Mouse (Mus musculus): ENCODE measurements around the gene Slc27a4.
"Not testable (repeated sequence)": the region's sequence is repeated elsewhere in the genome, so short reads cannot be mapped to it uniquely, and the experiment has no call there.

The Slc27a4 gene

DNA sequence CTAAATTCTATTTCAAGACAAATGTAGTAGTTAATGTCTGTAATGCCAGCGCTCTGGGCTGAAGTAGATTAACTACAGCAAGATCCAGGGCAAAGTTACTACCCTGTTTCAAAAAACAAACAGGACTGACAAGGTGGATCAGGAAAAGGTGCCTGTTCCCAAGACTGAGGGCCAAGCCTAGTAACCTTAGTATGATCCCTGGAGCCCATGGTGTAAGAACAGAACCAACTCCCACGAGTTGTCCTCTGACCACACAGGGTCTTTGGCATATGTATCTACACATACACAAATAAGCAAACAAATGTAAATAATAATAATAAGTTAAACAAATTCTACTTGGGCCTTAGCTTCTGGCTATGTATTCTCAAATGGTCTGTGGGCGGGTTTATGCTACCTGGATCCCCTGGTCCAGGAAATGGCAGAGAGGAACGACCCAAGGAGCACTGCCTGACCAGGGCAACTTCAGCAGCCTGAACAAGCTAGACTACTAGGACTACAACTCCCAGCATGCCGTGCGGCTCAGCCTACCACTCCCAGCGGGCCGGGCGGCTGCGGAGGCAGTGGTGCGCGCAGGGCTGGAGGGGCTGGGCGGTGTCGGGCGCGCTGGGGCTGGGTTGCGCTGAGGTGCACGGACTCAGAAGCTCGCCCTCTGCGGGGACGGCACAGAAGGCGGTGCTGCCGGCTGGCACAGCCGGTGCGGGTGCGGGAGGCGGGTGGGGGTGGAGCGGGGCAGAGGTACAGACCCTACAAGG is at the start of gene Slc27a4:
TSS of gene Slc27a4 (plus strand) at position 560 of the 752 bp plus-strand sequence.
- in situ Hi-C loops (cut with MboI, MseI), result no loop called here

DNA sequence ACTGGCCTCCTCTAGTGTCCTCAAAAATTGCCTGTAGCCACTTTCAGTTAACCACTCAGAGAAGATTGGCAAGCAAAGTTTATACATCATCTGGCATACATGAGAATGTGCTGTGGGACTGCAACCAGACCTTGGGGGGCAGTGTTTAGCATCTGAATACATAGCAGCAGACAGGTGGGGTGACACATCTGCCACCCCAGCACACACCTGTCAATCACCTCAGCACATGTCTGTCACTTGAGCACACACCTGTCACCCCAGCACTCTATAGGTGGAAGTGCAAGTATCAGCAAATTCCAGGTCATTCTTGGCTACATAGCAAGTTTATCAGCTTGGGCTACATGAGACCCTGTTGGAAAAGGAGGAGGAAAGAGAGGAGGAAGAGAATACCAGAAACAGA is 46.7 kb upstream of the Slc27a4 start:
- in situ Hi-C loops (cut with MboI, MseI), result no loop called here

DNA sequence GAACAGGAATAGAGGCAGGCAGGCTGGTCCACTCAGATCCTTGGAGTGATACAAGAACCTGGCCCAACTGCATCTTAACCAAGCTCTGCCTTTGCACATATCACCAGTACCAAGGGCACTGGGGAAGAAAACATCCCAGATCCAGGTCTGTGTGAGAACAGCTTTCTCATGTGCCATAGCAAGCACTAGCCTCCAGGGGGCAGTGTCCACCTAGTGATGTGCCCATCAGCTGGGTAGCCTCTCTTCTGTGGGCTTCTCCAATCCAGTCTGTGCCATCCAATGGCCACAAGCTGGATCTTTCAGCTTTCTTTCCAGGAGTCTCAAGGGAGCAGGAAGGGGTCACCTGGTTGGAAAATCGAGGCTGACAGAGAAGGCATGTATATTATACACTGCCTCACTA is 37.6 kb upstream of the Slc27a4 start:
- in situ Hi-C loops (cut with MboI, MseI), result no loop called here

DNA sequence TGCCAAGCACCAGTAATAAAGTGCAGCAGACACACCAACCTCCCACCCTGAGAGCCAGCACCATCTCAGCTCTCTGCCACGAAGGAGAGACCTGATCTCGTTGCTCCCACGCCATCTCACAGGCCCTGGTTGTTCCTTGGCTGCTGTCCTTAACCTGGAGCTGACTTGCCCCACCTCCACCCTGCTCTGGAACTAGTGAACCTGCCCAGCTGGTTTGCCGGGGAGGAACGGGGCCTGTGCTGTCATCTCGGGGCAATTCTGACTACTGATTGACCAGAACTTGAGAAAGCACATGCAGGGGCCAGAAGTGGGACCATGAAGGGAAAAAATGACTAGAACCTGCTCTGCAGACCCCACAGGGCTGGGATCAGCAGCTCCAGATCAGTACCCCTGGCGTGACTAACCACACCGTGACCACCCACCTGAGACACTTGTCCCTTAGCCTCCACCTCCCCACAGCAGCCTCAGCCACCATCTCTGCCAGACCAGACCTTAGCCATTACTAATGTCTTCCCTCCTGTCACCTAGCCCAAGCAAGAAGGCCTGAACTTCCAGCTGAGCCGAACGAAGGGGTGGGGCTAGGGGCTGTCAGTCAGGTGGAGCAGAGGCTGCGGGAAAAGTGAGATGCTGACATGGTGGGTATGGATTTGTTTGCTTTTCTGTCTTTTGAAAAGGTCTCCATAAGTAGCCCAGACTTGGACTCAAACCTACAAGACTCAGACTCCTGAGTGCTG is 34.3 kb upstream of the Slc27a4 start:
- in situ Hi-C loops (cut with MboI, MseI), result no loop called here

DNA sequence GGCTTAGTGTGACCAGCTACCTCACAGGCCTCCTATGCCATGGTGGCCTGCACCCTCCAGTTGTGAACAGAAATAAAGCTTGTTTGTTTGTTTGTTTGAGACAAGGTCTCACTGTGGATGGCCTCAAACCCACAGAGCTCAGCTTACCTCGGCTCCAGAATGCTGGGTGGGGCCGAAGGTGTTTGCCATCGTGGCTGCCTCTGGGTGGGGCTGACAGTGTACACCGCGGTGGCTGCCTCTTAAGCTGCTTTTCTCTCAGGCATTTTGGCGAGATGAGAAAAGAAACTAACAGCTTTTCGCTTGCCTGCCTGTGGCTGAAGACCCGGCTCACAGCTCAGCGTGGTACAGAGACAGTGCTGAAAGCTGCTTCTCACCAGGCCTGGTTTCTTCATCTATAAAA is 33.5 kb upstream of the Slc27a4 start:
- in situ Hi-C loops (cut with MboI, MseI), result no loop called here

DNA sequence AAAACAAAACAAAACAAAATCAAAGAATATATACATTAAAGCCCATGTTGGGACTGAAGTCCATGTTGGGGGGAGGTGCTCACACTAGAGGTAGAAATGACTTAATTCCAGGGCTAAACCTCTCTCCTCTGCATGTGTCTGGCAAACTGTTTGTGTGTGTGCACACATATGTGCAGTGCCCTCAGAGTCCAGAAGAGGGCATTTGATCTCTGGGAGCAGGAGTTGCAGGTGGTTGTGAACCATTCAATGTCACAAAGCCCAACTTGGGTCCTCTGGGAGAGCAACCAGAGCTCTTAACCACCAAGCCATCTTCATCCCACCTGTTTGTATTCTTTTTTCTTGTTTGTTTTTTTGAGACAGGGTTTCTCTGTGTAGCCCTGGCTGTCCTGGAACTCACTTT is 32.3 kb upstream of the Slc27a4 start:
- in situ Hi-C loops (cut with MboI, MseI), result no loop called here

DNA sequence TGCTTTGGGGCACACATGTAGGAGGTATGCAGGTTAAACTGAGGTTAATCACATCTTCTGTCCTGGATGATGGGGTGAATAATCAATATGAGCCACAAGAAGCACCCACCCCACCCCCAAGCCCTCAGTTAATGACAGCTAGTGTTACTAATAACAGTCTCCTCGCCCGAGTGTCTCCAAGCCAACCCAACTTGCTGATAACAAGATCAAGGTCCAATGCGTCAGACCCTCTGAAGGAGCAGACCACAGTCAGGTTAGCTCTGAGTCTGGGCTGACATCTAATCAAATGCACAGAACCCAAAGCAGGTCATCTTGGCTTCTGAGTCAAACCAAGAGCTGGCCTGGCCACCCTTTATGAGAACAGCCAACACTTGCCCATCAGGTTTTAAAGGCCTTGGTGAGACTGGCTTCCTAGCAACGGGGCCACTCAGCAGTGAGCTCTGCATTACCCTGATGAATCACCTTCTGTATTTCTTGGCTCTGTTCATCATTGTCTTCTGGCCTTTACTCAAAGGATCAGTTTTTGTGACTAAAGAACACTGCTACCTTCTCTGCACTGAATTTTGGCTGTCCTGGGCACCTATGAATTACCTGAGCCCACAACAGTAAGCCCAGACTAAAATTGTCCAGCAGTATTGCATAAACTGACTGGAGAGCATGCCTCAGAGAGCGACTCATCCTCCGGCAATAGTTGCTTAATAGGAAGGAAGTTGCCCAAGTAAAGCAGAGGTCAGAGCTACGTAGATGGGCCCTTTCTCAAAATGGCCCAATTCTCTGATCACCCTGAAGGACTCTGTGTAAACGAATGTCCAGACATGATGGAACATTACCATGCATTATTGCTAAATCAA is 30.6 kb upstream of the Slc27a4 start:
- in situ Hi-C loops (cut with MboI, MseI), result no loop called here

DNA sequence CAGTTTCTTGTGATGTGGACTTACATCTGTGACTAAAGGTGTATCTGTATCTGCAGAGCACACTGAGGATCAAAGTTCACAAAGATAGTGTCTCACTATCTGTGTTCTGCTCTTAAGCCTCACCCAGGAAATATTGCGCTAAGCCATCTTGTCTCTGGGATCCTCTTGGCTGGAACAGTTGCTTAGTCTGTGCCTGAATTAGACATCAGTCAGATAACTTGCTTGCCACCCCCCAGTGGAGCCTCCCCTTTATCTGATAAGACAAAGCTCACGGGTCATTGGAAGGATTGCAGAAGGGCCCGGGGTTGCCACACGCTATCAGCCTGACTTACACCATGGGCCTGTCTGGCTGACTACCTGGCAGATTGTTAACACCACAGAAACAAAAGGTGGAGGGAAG is 29.1 kb upstream of the Slc27a4 start:
- in situ Hi-C loops (cut with MboI, MseI), result no loop called here

DNA sequence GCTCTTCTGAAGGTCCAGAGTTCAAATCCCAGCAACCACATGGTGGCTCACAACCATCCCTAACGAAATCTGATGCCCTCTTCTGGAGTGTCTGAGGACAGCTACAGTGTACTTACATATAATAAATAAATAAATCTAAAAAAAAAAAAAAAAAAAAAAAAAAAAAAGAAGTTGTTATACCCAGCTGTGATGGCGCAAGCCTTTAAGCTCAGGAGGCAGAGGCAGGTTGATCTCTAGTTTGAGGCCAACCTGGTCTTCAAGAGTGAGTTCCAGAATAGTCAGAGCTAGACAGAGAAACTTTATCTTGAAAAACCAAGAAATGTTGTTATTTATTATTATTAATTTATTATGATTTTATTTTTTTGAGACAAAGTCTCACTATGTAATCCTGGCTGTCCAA is 21.2 kb upstream of the Slc27a4 start:
- in situ Hi-C loops (cut with MboI, MseI), result not testable (repeated sequence)

DNA sequence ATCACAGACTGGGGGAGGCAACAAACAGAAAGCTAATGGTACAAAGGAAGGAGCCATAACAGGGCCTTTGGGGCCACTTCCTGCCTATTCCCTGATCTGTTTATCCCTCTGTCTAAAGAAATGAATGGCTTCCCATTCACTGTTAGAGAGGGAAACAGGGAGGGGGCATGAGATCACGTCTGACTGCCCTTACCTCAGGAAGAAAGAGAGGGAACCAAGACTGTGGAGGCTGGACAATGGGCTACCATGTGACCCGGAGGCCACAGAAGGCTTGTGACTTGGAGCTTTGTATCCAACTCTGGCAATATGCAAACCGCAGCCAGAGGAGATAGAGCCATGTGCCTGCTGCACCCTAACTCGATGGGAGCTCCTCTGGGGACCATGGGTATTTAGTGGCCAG is 18.1 kb upstream of the Slc27a4 start:
- in situ Hi-C loops (cut with MboI, MseI), result no loop called here

DNA sequence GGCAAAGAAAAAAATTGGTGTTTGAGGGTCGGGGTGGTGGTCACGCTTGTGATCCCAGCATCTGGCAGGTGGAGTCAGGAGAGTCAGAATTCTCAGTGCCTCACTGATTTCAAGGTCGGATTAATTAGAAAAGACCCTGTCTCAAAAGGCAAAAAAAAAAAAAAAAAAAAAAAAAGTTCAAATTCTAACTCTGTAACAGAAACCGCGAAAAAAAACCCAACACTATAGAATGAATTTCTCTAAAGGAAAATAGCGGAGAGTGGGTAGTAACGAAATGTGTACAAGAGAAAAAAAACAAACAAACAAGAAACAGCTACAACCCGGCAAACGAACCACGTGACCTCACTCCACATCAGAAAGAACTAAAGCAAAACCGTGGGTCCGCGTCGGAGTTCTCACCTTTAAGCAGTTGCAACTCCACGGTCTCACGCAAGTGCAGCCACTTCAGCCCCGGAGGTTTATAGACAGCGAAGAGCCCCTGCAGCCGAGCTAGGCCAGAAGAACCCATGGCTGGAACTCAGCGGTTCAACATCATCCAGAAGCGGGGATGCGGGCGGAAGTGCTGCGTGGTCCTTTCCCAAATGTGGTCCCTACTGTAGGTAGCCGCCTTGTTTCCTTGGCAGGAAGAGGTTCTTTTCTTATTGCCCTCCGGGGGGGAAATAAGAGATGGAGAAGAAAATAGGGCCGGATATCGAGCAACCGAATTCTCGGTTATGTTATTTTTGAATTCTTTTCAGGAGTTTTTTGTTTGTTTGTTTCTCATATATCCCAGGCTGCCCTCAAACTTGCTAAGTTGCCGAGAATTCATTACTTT is 15.1 kb upstream of the Slc27a4 start, which contains the start of gene Coq4:
TSS of gene Coq4 (plus strand) at position 390 of the 814 bp plus-strand sequence.
- in situ Hi-C loops (cut with MboI, MseI), result no loop called here

DNA sequence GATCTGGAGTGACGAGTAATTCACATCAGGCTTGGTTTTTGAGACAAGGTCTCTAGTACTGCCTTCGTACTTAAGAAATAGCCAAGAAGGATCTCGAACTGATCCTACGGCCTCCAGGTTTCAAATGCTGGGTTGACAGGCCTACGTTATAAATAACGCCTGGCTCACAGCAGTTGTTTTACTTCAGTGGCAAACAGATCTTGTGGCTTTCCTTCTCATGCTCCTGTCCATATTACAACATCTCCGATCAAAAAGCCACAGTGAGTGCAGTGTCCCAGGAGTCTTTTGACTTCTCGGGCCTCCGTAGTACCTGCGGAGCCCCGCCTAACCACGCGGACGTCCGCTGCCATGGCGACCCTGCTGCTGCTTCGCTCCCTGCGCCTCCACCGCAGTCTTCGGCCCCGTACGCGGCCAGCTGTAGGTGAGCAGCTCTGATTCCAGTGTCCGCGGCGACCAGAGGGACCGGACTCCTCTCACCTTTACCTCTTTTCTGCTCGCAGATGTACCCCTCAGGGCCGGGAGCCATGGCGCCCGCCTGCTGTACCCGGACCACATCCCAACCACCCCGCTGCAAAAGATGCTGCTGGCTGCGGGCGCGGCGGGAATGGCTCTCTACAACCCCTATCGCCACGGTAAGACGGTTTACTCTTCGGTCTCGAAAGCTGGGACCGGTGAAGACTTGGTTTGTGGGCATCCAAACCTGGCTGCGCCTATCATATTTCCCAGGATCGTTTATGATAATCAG is 14.3 kb upstream of the Slc27a4 start, which contains the start of gene Trub2:
TSS of gene Trub2 (minus strand) at position 566 of the 745 bp plus-strand sequence.
- in situ Hi-C loops (cut with MboI, MseI), result no loop called here

DNA sequence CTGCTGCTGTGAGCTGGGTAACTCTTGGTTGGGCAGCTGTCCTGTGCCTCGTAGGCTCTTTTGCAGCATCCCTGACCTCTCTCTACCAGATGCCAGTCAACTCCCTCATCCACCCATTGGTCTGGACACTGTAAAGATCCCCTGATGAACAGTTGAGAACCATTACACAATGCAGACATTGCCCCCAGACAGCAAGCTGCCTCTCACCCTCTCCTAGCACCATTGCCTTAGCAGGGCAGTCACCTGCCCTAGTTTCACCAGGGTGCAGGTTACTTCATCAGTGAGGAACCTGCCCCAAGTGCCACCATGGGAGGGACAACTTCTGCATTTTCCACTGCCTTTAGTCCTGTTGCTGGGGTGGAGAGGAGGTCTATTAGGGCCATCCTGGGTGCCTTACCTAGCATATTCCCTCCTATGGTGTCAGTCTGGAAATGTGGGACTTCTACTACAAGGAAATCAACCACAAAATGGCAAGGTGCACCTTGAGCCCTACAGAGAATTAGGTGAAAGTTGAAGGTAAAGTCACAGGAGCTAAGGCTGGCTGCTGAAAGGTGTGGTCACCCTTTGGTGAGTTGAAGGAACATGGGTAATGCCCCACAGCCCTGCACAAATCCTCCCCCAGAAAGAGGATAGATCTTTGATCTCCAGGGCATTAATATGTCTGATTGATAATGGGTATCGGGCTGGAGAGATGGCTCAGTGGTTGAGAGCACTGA is 9.5 kb upstream of the Slc27a4 start:
- in situ Hi-C loops (cut with MboI, MseI), result loop anchor here (10.0 kb wide), 1 partner anchor 1468 kb away; no protein-coding TSS in a partner anchor

DNA sequence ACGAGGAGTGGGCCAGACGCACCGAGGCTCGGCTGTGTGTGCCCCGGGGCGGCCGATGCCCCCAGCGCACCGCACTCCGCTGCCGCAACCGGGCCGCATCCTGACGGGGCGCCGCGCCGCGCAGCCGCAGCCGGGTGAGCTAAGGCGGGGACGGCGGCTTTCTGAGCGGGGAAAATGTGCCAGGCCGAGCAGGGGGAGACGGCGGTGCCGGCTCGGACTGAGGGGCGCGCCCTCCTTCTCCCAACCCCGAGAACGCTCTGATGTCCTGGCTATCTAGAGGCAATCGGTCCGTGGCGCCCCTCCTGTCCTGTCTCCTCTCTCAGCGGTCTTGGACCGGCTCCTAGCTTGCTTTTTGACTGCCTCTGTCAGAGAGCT is 380 bp downstream of the Slc27a4 start:
- in situ Hi-C loops (cut with MboI, MseI), result no loop called here

DNA sequence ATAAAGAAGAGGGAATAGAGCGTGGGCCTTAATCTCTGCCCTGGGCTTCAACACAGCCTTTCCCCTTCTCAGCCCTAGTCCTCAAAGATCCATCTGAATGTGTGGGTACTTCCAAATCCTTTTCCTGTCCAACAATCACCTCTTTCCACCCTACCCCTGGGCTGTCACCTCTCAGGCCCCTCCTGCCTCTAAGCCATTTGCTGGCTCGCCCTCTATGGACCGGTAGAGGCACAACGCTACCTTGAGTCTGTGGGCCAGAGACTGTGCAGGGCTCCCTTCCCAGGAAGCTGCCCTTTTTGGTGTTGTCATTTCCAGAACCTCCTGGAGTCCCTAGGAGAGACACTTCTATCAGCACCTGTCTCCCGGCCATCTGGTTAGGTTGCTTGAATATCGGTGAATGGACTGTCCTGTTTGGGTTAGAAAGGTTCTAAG is 982 bp downstream of the Slc27a4 start:
- in situ Hi-C loops (cut with MboI, MseI), result no loop called here

DNA sequence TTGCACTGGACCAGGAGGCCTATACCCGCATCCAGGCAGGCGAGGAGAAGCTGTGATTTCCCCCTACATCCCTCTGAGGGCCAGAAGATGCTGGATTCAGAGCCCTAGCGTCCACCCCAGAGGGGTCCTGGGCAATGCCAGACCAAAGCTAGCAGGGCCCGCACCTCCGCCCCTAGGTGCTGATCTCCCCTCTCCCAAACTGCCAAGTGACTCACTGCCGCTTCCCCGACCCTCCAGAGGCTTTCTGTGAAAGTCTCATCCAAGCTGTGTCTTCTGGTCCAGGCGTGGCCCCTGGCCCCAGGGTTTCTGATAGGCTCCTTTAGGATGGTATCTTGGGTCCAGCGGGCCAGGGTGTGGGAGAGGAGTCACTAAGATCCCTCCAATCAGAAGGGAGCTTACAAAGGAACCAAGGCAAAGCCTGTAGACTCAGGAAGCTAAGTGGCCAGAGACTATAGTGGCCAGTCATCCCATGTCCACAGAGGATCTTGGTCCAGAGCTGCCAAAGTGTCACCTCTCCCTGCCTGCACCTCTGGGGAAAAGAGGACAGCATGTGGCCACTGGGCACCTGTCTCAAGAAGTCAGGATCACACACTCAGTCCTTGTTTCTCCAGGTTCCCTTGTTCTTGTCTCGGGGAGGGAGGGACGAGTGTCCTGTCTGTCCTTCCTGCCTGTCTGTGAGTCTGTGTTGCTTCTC is 13.4 kb downstream of the Slc27a4 start:
- in situ Hi-C loops (cut with MboI, MseI), result loop anchor here (5.0 kb wide), 1 partner anchor 46 kb away; no protein-coding TSS in a partner anchor

DNA sequence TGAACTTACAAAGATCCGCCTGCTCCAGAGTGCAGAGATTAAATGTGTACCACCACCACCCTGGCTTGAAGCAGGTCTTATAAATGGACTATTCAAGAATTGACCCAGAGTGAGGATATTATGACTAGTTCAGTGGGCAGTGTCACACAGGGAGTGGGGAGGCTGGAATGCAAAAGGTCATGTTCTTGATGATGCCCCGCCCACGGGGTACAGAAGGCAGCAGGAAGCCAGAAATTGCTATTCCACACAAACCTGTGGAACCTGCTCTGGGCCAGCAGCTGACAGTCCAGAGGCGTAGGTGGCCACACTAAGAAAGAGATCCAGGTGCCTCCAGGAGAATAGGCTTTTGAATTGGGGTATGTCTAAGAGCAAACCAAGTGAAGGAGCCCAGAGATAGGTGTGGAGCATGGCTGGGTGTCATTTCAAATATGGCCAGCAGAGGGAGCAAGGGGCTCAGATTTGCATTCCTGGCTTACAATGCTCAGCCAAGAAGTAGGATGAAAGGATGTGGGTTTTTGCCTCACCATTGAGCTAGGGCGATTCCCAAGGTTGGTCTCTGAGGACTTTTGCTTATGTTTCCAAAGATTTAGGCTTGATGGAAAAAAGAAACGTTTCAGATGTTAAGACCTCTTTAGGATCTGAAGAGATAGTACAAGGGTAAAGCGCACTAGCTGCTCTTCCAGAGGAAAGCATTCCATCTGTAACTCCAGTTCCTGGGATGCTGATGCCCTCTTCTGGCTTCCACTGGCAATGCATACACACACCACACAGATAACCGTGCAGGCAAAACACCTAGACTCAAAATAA is 15.2 kb downstream of the Slc27a4 start:
- in situ Hi-C loops (cut with MboI, MseI), result loop anchor here (5.0 kb wide), 1 partner anchor 45 kb away; no protein-coding TSS in a partner anchor

DNA sequence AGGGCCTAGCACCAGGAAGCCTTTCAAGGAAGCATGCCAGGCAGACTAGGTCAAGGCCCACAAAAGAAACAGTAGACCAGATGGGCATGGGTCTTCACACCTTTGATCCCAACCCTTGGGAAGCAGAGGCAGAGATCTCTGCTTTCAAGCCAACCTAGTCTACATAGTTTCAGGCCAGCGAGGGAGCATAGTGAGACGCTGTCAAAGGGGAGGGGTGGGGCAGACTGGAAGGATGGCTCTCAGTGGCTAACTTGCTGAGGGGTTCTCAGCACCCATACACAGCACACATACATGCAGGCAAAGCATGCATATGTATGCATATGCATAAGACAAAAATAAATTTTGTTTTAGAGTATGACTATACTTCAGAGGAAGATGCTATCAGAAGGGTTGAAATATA is 16.9 kb downstream of the Slc27a4 start:
- in situ Hi-C loops (cut with MboI, MseI), result loop anchor here (5.0 kb wide), 1 partner anchor 43 kb away; no protein-coding TSS in a partner anchor

Measured in T-helper 2 cell (primary cell).